8 mouse cellular contexts compared by ENCODE assay signal in genomic region chr4:134372294-134372747, GRCm38 (mm10). TPM values are rescaled to one million over a fixed set of nuclear protein-coding genes. Genes with fewer than 3 reads are reported as not detected.
DNase-seq lines count a peak whose midpoint lies in the region; ATAC-seq and TF ChIP-seq lines count a peak whose summit lies in the region.

No protein-coding gene starts in this region.

- peak; percentile 71 for ATAC-seq in frontal cortex, adult (ENCODE audit: low TSS enrichment)
- ATAC-seq in hematopoietic stem cell, adult 5-6 weeks (replicated peaks in 1 of 2; ENCODE audit: insufficient read depth in 1 of 2, low FRiP score in 2 of 2, low TSS enrichment in 1 of 2, low read depth in 1 of 2, poor library complexity in 2 of 2, severe bottlenecking in 2 of 2): peak; percentile 85
- ATAC-seq in lung, postnatal 0 days: peak; percentile 86

- peak overlapping the region; percentile 81 for H3K4me2 ChIP-seq in lung, postnatal 0 days (replicated peaks; ENCODE audit: low read depth, low read length)

- H3K9ac ChIP-seq in lung, postnatal 0 days (replicated peaks; ENCODE audit: low read depth): no peak overlapping the region

- H3K27ac ChIP-seq in lung, postnatal 0 days (ENCODE audit: low read length): no peak overlapping the region

- no peak for TF ChIP-seq CTCF in lung, postnatal 0 days (IDR thresholded peaks at IDR 0.05)

- no peaks in the 10 kb centered on the region for H3K9me3 ChIP-seq in lung, postnatal 0 days (ENCODE audit: low read length)

- WGBS in lung, postnatal 0 days: 0% methylated on average over 15 of the region's 16 CpGs

- H3K4me1 ChIP-seq in lung, postnatal 0 days (ENCODE audit: insufficient read depth, low read depth, low read length): peaks cover 7% of the 10 kb centered on the region

- H3K27me3 ChIP-seq in lung, postnatal 0 days (replicated peaks; ENCODE audit: insufficient read depth, low read length): peaks cover 16% of the 10 kb centered on the region

- peak overlapping the region; percentile 41 for H3K4me3 ChIP-seq in lung, postnatal 0 days (ENCODE audit: low read depth, low read length)

- H3K36me3 ChIP-seq in lung, postnatal 0 days (ENCODE audit: insufficient read depth, low read length): no peaks in the 10 kb centered on the region

- DNase-seq in MEL-GATA-1-ER (ENCODE audit: extremely low read depth, low read depth): peak; percentile 55
- DNase-seq in cerebellum, adult 8-10 months: peak; percentile 81
- DNase-seq in layer of hippocampus, postnatal 10 days (ENCODE audit: low spot score in 2 of 2): peak; percentile 79 to 83
- DNase-seq in lung, postnatal 0 days (ENCODE audit: low spot score): peak; percentile 84
- peak; percentile 62 for DNase-seq in ovary, postnatal 14 days (ENCODE audit: low spot score)
- DNase-seq in thymus, postnatal 4 days: peak; percentile 85

- no peak for TF ChIP-seq EP300 in lung, postnatal 0 days (IDR thresholded peaks at IDR 0.05)

RNA-seq across cellular contexts. Expression of gene Extl1, which starts 11.3 kb away (rescaled TPM):
- 0.20 and 0.50 TPM in 2 replicates for total RNA-seq in hematopoietic stem cell, adult 5-6 weeks (2017)
- 10 to 100 TPM; 26.2 to 27.5 TPM for total RNA-seq in layer of hippocampus, postnatal 10 days (2021)
- polyA plus RNA-seq in lung, postnatal 0 days (2015; fragmentation: Nextera tagmentation; extraction: Ambion mirVana): 0.82 and 1.3 TPM in 2 replicates

RNA-seq across cellular contexts. Expression of gene Pafah2, which starts 23.8 kb away (rescaled TPM):
- total RNA-seq in hematopoietic stem cell, adult 5-6 weeks (2017): 15.7 and 25.3 TPM in 2 replicates
- total RNA-seq in layer of hippocampus, postnatal 10 days (2021): 10 to 100 TPM; 11.5 to 13.1 TPM
- 14.1 and 16.2 TPM in 2 replicates for polyA plus RNA-seq in lung, postnatal 0 days (2015; fragmentation: Nextera tagmentation; extraction: Ambion mirVana)

RNA-seq across cellular contexts. Expression of gene Slc30a2, which starts 29.3 kb away (rescaled TPM):
- total RNA-seq in hematopoietic stem cell, adult 5-6 weeks (2017): not detected in 2 replicates
- total RNA-seq in layer of hippocampus, postnatal 10 days (2021): not detected
- polyA plus RNA-seq in lung, postnatal 0 days (2015; fragmentation: Nextera tagmentation; extraction: Ambion mirVana): 0.79 and 1.1 TPM in 2 replicates

RNA-seq across cellular contexts. Expression of gene Trim63, which starts 57.4 kb away (rescaled TPM):
- total RNA-seq in hematopoietic stem cell, adult 5-6 weeks (2017): not detected in 2 replicates
- under 1 TPM; 0.25 to 0.71 TPM for total RNA-seq in layer of hippocampus, postnatal 10 days (2021)
- 0.75 and 1.3 TPM in 2 replicates for polyA plus RNA-seq in lung, postnatal 0 days (2015; fragmentation: Nextera tagmentation; extraction: Ambion mirVana)

Comparison
In these comparisons a context has a peak if more than half of its experiments do, and no peak if none do; other contexts are left out.
1. RNA of gene Extl1, which starts 11.3 kb away (total RNA-seq): 26.2 to 27.5 TPM in layer of hippocampus, postnatal 10 days; 0.20 to 0.50 TPM in hematopoietic stem cell, adult 5-6 weeks; every median in the first group is over 10 times any median in the second.
2. Peak in every context shown above with its lines, with median percentiles within 50 percentile points of each other: DNase-seq and ATAC-seq.